Mouse (Mus musculus): Measurements from ENCODE around the gene Tmem72.

Gene Tmem72

DNA sequence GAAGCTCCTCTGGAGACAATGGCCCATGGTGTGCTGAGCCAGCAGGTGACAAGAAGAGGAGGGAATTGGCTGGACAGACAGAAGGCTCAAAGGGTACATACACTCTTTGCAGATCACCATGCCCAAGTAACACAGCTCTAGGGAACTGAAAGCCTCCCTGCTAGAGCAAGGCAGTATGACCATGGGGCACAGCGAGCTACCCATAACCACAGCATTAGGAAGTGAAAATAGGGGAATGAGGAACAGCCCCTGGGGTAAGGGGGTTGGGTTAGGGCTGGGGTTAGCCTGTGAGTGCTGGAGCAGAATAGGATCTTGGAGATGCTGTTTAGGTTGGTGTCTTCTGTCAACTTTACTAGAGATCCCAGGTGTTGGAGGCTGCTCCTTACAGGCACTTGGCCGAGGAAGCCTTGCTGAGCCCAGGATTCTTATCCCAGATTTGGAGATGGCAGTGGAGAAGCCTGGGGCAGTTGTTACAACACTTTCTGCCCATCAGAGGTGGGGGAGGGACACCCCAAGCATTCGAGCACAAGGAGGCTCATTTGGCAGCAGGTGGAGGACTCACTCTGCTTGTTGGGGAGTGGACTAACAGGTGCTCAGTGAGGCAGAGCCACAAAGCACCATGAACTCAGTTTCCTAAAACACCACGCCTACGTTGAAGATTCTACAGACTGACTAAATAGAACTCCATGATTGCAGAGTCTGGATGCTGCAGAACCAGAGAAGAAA is 37.0 kb downstream of the Tmem72 start:
- DNase-seq (ENCODE audit: low read depth) = no peak

DNA sequence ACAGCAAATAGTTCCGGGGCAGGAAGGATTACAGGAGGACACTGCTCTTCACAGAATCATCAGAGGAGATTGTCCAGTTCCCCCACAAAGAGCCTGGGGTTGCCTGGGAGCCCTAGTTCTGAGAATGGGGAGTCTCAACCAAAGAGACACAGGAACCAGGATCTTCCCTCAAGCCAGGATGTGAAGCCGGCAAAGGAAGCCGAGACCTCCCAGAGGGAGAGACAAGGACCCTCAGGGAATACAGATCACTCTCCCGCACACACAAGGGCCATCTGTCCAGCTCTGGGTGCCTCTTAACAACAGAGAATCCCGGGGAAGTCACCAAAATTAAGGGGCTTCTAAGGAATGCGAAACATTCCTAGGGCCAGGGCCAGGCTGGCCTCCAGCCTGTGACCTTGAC is 39.4 kb downstream of the Tmem72 start:
- DNase-seq (ENCODE audit: low read depth) = no peak

DNA sequence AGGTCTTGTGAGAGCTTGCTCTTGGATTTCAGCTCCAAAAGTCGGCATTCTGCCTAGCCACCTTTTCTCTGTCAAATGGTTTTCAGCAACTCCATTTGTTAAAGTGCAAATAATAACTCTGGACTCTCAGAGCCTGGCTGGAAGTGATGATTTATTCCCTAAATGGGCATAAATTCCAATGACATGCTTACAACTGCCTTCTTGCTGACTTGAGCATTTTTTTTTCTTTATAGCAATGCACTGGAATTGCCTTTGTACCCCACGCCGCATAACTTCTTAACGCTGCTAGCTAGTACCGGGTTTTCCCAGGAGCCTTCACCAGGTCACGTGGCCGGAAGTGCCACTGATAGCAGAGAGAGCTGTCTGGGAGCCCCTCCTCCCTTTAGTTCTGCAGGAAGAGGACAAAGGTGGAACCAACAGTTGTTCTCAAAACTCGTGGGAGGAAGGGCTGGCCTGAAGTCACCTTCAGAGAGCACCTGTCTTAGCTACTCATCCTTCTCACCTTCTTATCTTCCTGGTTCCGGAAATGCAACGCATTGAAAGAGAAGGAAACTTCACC is 40.3 kb downstream of the Tmem72 start:
- DNase-seq (ENCODE audit: low read depth) = no peak

DNA sequence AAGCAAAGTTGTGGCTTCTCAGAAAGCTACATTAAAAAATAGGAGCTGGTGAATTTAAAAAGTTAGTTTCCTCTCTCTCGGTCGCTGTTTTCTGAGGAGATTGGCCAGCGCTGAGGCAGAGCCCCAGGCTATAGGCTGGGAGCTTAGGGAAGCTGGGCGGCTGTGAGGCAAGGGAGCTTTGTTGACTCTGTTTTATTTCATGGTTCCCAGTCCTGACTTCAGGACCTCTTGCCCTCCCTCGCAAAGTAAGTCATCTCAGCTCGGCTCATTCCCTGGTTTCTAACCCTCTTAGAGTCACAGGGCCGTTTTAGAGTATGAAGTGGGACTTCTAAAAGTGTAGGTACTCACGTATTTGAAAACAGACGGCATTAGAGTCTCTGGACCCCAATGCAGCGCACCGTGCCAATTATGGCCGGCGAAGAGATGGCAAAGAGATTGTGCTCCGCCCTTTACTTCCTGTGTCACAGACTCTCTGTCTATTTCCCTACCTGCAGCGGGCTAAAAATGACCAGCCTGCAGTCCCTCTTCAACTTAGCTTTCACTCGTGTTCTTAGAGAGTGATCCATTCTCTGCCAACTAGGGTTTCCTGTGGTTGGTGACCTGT is 42.3 kb downstream of the Tmem72 start:
- DNase-seq (ENCODE audit: low read depth) = no peak

DNA sequence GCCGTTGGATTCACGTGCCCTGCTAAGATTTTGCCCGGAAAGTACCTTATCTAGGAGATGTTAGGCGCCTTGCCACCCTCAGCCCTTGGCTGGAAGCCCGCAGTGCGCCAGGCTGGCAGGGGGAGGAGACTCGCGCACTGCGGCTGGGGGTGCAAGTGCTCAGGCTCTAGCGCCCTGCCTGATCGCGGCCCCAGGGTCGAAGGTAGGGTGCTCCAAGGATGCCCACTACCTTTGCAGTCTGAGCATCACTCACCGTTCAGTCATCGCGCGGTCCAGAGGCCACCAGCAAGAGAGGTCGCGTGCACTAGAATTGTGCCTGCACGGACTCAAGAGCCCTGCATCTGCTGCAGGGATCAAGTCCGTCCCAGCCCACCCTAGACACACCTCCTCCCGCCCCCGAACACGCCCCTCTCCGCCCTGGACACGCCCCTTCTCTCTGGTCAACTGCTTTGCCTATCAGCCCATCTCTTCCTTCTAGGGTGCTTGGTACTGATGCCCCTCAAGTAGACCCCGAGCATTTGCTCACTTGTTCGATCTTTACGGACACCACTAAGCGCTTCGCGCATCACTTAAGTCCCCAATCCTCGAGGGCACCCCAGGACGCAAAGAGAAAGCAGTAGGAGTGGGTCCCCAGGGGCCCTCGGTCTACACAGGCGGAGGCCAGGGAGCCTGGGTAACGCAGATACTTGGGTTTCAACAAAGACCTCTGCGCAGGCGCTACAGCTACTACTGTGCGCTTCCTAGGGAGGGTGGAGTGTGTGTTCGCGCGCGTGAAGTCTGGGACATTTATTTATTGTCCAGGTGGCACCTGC is 43.0 kb downstream of the Tmem72 start, which contains the start of gene Rassf4:
Rassf4 (minus strand) TSS at position 482 of the 812 bp plus-strand sequence.
- peak; percentile 80 for DNase-seq (ENCODE audit: low read depth)

DNA sequence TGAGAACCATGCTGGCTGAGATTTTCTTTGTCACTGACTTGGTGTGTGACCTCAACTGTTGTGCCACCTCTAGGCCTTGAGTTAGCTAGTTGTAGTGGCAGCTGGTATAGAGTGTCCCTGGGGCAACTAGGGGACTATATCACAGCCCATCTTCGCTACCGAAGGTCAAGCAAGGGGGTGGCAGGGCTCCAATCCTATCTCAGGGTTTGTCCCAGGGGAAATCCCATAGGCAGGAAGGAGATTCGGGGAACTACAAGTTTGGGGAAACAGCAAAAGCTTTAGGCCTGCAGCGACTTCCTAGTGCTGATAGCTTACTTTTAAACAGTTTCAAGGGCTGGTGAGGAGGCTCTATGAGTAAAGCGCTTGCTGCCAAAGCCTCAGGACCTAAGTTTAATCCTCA is 44.4 kb downstream of the Tmem72 start:
- DNase-seq (ENCODE audit: low read depth) = no peak

DNA sequence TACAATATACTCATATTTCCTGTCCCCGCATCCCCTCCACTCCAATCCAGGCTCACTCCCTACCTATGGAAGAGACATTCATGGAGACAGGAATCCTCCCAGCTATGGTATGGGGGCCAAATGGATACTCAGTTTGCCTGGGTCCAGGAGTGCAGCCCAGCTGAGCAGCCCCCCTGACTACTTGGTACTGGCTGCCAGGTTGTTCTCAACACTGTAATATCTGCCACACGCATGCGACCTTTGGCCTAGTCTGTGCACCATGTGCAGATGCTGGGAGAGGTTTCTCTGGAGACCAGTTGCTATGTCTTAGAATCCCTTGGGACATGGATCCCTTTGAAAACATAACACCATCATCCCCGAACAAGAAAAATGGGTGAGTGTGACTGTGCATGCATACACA is 44.9 kb downstream of the Tmem72 start:
- DNase-seq (ENCODE audit: low read depth) = no peak

DNA sequence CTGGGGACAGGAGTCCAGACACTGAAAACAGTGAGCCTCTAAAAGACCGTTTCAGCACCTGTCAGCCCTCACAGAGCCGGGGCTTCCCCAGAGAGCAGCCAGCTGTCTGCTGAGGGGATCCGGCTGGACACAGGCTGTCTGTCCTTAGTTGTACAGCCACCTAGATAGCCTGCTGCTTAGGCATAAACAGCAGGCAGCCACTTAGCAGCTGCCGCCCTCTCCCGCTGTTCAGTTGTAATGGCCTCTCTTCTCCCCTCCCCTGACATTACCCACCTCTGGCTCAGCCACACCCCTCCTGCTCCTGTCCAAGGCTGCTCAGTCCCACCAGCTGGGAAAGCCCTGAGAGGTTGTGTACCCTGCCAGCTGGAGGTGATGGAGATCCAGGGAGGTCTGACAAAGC is 45.7 kb downstream of the Tmem72 start:
- no peak for DNase-seq (ENCODE audit: low read depth)

DNA sequence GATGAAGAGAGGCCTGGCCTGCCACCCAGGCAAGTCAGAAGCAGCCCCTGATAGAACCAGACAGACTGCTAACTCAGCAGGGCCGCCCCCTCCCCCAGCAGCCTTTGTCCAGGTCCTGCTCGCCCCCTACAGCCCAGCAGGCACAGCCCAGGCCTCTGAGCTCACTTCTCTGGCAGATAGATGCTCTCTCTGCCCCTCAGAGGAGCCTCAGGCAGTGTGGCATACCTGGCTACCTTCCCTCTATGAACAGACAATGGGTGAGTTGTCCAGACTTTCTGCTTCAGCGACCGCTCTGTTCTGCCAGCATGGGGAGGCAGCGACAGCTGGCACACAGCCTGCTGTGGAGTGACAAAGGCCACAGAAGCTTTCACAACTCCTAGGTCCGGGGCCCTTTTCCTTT is 46.6 kb downstream of the Tmem72 start:
- no peak for DNase-seq (ENCODE audit: low read depth)

DNA sequence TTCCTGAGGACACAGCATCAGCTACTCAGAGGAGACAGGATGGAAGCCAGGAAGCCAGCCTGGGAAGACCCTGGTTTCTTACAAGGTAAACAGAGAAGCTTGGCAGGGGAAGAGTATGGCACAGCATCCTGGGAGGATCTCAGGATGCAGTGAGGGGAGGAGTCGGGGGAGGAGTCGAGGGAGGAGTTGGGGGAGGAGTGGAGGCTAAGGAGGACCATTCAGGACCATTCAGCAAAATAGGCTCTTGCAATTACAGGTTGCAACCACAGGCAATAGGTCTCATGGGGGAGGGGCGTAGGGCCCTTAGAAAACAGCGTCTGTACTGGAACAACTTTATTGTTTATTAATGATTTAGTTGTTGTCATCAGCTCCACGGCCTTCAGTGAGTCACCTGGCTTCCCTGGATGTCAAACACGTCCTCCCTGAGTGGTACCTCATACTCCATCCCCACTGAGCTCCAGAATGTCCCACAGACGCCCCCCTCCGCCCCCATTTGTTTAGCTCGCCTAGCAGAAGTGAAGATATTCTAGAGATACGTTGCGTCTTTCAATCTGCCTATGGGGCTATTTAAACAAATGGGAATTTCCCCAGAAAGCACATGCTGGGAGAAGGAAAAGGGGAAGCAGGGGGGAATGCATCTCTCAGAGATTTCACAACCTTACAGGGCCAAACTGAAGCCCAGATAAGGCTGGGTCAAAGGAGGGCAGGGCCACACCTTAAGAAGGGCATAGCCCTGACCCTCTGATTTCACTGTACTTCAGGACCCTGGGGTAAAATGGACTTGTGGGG is 47.8 kb downstream of the Tmem72 start:
- DNase-seq (ENCODE audit: low read depth) = peak; percentile 35

DNA sequence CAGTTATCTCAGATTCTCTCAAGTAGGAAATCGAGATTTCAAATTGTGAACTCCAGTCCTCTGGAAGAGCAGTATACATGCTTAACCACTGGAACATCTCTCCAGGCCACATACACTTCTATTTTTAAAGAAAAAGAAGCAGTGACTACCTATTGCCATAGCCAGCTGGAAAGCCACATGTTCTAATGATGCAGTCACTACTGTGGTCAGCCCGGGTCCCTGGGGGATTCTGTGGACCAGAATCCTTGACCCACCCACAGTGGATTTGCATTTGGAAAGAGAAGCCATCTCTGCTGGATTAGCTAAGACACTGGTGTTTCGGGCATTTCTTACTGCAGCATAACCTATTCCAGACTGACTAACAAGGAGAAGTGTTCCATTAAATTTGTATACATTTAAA is 49.3 kb downstream of the Tmem72 start:
- DNase-seq (ENCODE audit: low read depth) = no peak

DNA sequence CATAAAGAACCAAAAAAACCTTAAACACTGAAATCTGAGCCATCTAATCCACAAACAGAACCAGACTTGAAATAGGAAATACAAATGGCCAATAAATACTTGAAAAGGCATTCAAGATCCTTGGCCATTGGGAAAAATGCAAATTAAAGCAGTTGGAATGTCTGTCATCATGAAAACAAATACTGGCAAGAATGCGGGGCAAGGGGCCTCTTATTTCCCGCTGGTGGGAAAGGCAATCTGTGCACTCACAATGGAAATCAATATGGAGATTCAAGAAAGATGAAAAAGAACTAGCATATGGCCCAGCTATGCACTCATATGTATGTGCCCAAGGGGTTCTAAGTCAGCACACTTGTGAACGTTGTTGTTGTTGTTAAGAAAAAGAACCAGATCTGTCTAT is 49.8 kb downstream of the Tmem72 start:
- no peak for DNase-seq (ENCODE audit: low read depth)

DNA sequence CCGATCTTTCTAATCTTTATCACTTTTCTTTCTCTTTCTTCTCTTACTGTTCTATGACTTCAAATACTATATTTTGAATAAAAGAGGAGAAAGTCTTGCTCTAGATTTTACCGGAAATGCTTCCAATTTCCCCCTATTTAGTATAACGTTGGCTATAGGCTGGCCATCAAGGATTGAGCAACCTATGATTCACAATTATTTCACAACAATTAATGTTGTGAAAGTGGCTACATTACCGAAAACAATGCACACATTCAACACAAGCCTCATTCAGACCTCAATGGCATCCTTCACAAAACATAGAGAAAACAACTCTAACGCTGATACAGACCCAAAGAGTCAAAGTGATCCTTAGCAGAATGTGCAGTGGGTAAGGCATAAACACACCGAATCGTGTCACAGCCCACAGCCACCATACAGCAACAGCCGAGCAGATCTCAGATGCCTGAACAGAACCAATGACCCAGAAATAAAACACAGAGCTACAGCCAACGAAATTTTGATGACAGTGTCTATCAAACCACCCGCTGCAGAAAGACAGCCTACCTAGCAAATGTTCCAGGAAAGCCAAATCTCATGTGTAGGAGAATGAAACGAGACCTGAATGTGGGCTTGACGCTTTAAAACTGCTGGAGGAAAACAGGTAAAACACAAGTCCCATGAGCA is 50.5 kb downstream of the Tmem72 start:
- DNase-seq (ENCODE audit: low read depth) = no peak

DNA sequence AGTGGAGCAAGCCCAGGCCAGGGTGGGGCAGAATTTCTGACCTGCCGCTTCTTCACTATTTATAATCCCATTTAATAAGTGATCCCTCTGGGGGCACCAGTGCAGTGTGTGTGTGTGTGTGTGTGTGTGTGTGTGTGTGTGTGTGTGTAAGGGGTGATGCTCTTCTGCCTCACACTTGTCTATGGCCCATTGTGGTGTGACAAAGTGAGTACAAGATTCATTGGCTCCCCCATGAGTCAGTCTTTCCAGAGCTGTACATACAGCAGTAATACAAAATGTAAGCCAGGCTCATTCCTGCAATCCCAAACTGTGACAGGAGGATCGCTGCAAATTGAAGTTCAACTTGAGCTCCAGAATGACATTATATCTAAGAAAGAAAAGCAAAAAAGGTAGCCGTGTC is 51.9 kb downstream of the Tmem72 start:
- DNase-seq (ENCODE audit: low read depth) = no peak

DNA sequence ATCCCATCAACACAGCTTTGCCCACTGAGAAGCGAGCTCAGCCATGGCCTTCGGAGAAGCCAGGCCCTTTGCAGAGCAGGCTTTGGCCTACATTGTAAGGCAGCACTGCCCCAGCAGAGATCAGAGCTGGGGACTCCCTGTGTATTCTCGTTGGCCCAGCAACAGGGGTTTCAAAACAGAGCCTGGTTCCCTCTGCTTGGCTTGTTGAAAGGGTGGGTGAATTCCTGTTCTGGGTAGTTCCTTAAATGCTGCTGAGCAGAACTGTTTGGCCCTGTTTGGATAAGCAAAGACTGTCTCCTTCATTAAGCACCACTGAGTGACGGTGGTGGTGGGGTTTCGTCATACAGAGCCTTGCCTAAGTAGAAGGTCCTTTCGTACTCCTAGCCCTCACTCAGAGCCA is 52.7 kb downstream of the Tmem72 start:
- DNase-seq (ENCODE audit: low read depth) = no peak

DNA sequence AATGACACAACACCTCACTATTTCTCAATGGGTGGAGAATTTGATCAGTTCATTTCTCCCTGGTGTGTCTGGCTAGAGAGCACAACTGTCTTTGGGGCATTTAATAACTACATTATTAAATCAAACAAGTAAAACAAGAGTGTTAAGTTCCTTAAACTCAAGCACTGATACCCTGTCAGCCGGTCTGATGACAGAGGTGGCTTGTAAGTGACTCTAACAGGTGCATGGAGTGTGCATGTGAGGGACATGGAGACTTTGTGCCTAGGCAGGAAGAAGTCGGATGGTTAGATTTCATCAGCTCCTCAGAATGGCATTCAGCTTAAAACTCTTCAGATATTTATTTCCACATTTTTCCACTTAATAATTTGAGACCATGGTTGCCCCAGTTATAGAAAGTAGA is 53.3 kb downstream of the Tmem72 start:
- no peak for DNase-seq (ENCODE audit: low read depth)

DNA sequence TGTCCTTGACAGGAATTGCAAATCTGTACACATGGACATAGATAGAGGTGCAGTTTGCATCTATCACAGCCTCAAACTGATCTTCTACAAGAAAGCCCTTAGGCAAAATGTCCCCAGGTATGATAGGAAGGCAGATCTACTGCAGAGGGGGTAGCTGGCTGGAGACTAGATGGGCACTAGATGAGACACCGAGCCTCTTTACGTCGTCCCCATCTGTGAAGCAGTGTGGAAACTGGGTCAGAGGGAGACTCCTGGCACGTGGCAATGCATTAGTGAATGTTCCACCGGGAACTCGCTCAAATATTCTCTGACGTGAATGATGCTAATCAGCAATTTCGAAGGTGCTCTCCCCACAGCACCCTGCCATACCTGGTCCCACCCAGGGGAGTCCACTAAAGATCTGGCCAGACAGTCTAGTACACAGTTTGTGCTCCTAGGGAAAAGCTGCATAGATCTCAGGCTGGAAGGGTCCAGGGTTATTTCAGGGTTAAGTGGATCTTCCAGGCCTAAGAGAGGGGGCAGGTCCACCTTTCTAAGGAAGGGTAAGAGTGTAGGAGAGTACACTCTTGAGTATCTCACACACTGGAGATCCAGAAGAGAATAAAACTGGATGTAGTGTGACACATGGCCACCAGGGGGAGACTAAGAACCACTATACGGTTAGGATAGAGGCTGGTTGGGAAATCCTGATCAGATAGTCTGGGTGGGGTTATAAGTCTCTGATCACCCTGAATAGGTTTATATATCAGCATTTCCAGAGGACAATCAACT is 62.8 kb downstream of the Tmem72 start:
- peak; percentile 73 for DNase-seq (ENCODE audit: low read depth)

DNA sequence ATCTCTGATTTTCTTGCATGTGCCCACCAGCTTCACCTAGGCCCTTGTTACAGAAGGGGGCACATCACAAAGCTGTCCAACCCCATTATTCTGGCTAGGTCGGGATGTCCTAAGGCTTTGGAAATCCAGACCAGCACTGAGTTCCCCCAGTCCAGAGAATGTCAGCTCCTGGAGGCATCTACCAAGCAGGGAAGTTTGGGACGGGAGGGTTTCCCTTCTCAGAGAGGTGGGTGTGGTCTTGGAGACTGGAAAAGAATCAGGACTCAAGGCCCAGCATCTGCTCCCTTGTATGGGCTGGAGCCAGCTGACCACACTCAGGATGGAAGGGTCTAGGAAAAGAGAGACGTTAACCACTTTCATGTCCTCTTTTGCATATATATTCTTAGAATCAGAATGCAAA is 63.5 kb downstream of the Tmem72 start:
- no peak for DNase-seq (ENCODE audit: low read depth)

DNA sequence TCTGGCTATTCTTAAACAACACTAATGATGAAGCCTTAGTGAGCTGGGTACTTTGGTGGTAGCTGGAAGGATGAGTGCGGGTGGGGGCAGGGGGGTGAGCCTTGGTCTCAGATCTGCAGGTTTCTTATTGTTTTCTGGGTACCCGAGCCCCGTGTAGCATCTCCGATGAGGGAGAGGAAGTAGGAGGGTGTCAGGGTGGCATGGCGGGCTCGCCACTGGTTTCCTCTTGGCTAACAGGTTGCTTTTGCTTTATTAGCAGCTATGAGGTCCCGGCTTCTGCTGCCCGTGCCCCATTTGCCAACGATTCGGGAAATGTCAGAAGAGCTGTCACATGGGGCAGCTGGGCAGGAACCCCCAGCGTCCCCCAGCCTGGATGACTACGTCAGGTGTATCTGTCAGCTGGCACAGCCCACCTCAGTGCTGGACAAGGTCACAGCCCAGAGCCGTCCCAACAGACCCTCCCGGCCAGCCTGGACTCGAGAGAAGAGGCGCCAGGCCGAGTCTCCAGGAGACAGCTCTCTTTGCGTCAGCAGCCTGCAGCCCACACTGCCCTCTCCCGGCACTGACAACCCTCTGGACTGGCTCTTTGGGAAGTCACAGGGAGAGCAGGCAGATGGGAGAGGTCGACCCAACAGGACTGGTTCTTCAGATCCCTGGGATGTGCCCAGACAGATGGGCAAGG is 65.1 kb downstream of the Tmem72 start:
- no peak for DNase-seq (ENCODE audit: low read depth)

DNA sequence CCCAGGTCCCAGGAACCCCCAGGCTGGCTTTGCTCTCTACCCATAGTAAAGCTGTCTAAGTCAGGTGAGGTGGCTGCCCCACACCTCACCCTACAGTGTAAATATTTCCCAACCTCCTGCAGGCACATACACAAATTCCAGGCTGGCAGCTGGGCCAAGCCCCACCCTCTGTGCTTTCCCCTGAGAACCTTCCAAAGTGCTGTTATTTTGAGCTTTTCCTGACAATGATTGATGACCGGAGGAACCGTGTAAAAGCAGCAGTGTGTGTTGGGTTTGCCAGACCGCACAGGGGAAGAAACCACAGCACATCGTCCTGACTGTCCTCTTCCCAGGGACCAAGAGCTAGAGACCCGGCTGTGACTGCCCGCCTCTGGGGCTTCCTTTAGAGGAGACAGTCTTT is 66.3 kb downstream of the Tmem72 start, which contains the start of gene Depp1:
Depp1 (plus strand) TSS at position 204 of the 400 bp plus-strand sequence.
- DNase-seq (ENCODE audit: low read depth) = no peak
